Mouse (Mus musculus): ENCODE measurements at regions not wholly inside any gene's neighbourhood (a gene's known extent, or its start where the extent isn't known, plus 50 kb on each side); places are given as distances from the start of the nearest gene placed in this dataset.

- peaks cover 4% of the 10 kb centered on the region; the same call in 1 of the 2 replicates for H3K4me1 ChIP-seq (ENCODE audit: control insufficient read depth, insufficient read depth, low read length)
- H3K9ac ChIP-seq (ENCODE audit: low read length): no peak overlapping the region
- no peak for ATAC-seq (ENCODE audit: insufficient read depth, low FRiP score)
- H3K4me2 ChIP-seq (ENCODE audit: low read depth, low read length): no peak overlapping the region
- peak overlapping the region; percentile 9; the same call in 1 of the 2 replicates for H3K27ac ChIP-seq (ENCODE audit: low read length)
- H3K36me3 ChIP-seq (ENCODE audit: control insufficient read depth, insufficient read depth, low read length): no peaks in the 10 kb centered on the region
- no peaks in the 10 kb centered on the region for H3K27me3 ChIP-seq (ENCODE audit: control insufficient read depth, insufficient read depth, low read length)
- WGBS: 45% methylated on average over 15 of the region's 15 CpGs
- H3K9me3 ChIP-seq (replicated peaks; ENCODE audit: control insufficient read depth, low read length): no peaks in the 10 kb centered on the region
- no peak overlapping the region for H3K4me3 ChIP-seq (replicated peaks; ENCODE audit: low read length)
Observed at GRCm38 (mm10) chr13:107528724-107529456, 507.0 kb upstream of the Kif2a start.

GRCm38 (mm10) chr13:107522942-107523341, 501.0 kb upstream of the Kif2a start:
- no peak overlapping the region for H3K4me2 ChIP-seq (ENCODE audit: low read depth, low read length)
- ATAC-seq (ENCODE audit: insufficient read depth, low FRiP score): no peak

GRCm38 (mm10) chr13:107514236-107514635, 492.3 kb upstream of the Kif2a start:
- Histone ChIP-seq H3K27ac (ENCODE audit: low read length) (no peak overlapping the region), H3K4me1 (ENCODE audit: control insufficient read depth, insufficient read depth, low read length) (no peaks in the 10 kb centered on the region), H3K4me2 (ENCODE audit: low read depth, low read length) (no peak overlapping the region), H3K9ac (ENCODE audit: low read length) (no peak overlapping the region), H3K27me3 (ENCODE audit: control insufficient read depth, insufficient read depth, low read length) (no peaks in the 10 kb centered on the region), H3K9me3 (replicated peaks; ENCODE audit: control insufficient read depth, low read length) (no peaks in the 10 kb centered on the region), H3K4me3 (replicated peaks; ENCODE audit: low read length) (no peak overlapping the region), H3K36me3 (ENCODE audit: control insufficient read depth, insufficient read depth, low read length) (no peaks in the 10 kb centered on the region)
- WGBS: 80% methylated on average over 3 of the region's 3 CpGs
- no peak for ATAC-seq (ENCODE audit: insufficient read depth, low FRiP score)

More at GRCm38 (mm10) chr13:107522942-107523341, 501.0 kb upstream of the Kif2a start:
- H3K36me3 ChIP-seq (ENCODE audit: control insufficient read depth, insufficient read depth, low read length): no peaks in the 10 kb centered on the region
- 89% methylated on average over 3 of the region's 3 CpGs for WGBS
- H3K4me3 ChIP-seq (replicated peaks; ENCODE audit: low read length): no peak overlapping the region
- no peak overlapping the region for H3K27ac ChIP-seq (ENCODE audit: low read length)
- no peaks in the 10 kb centered on the region for H3K4me1 ChIP-seq (ENCODE audit: control insufficient read depth, insufficient read depth, low read length)
- H3K9me3 ChIP-seq (replicated peaks; ENCODE audit: control insufficient read depth, low read length): no peaks in the 10 kb centered on the region
- no peaks in the 10 kb centered on the region for H3K27me3 ChIP-seq (ENCODE audit: control insufficient read depth, insufficient read depth, low read length)
- H3K9ac ChIP-seq (ENCODE audit: low read length): no peak overlapping the region

GRCm38 (mm10) chr13:107513274-107514146, 491.6 kb upstream of the Kif2a start:
- no peak overlapping the region for H3K4me2 ChIP-seq (ENCODE audit: low read depth, low read length)
- no peak for ATAC-seq (ENCODE audit: insufficient read depth, low FRiP score)

GRCm38 (mm10) chr13:107507336-107507735, 485.4 kb upstream of the Kif2a start:
- no peak overlapping the region for H3K27ac ChIP-seq (ENCODE audit: low read length)
- WGBS: 41% methylated on average over 3 of the region's 3 CpGs
- peaks cover 8% of the 10 kb centered on the region; the same call in 1 of the 2 replicates for H3K4me1 ChIP-seq (ENCODE audit: control insufficient read depth, insufficient read depth, low read length)
- ATAC-seq (ENCODE audit: insufficient read depth, low FRiP score): no peak
- no peak overlapping the region for H3K9ac ChIP-seq (ENCODE audit: low read length)
- H3K4me3 ChIP-seq (replicated peaks; ENCODE audit: low read length): no peak overlapping the region
- no peaks in the 10 kb centered on the region for H3K9me3 ChIP-seq (replicated peaks; ENCODE audit: control insufficient read depth, low read length)
- no peaks in the 10 kb centered on the region for H3K36me3 ChIP-seq (ENCODE audit: control insufficient read depth, insufficient read depth, low read length)
- H3K27me3 ChIP-seq (ENCODE audit: control insufficient read depth, insufficient read depth, low read length): no peaks in the 10 kb centered on the region
- no peak overlapping the region for H3K4me2 ChIP-seq (ENCODE audit: low read depth, low read length)

More at GRCm38 (mm10) chr13:107513274-107514146, 491.6 kb upstream of the Kif2a start:
- Histone ChIP-seq H3K4me1 (ENCODE audit: control insufficient read depth, insufficient read depth, low read length) (no peaks in the 10 kb centered on the region), H3K9me3 (replicated peaks; ENCODE audit: control insufficient read depth, low read length) (no peaks in the 10 kb centered on the region), H3K27ac (ENCODE audit: low read length) (no peak overlapping the region), H3K9ac (ENCODE audit: low read length) (no peak overlapping the region), H3K36me3 (ENCODE audit: control insufficient read depth, insufficient read depth, low read length) (no peaks in the 10 kb centered on the region), H3K27me3 (ENCODE audit: control insufficient read depth, insufficient read depth, low read length) (no peaks in the 10 kb centered on the region), H3K4me3 (replicated peaks; ENCODE audit: low read length) (no peak overlapping the region)
- 69% methylated on average over 6 of the region's 6 CpGs for WGBS

- no peak for ATAC-seq (ENCODE audit: insufficient read depth, low FRiP score)
- 65% methylated on average over 4 of the region's 4 CpGs for WGBS
- Histone ChIP-seq H3K4me1 (ENCODE audit: control insufficient read depth, insufficient read depth, low read length) (peaks cover 8% of the 10 kb centered on the region; the same call in 1 of the 2 replicates), H3K27ac (ENCODE audit: low read length) (no peak overlapping the region), H3K27me3 (ENCODE audit: control insufficient read depth, insufficient read depth, low read length) (no peaks in the 10 kb centered on the region), H3K36me3 (ENCODE audit: control insufficient read depth, insufficient read depth, low read length) (no peaks in the 10 kb centered on the region), H3K4me3 (replicated peaks; ENCODE audit: low read length) (no peak overlapping the region), H3K9ac (ENCODE audit: low read length) (no peak overlapping the region), H3K4me2 (ENCODE audit: low read depth, low read length) (no peak overlapping the region), H3K9me3 (replicated peaks; ENCODE audit: control insufficient read depth, low read length) (no peaks in the 10 kb centered on the region)
Observed at GRCm38 (mm10) chr13:107506832-107507231, 484.9 kb upstream of the Kif2a start.

- H3K4me3 ChIP-seq (replicated peaks; ENCODE audit: low read length): no peak overlapping the region
- no peak for ATAC-seq (ENCODE audit: insufficient read depth, low FRiP score)
- H3K9me3 ChIP-seq (replicated peaks; ENCODE audit: control insufficient read depth, low read length): no peaks in the 10 kb centered on the region
Observed at GRCm38 (mm10) chr13:107505318-107505717, 483.4 kb upstream of the Kif2a start.

GRCm38 (mm10) chr13:107502261-107502660, 480.3 kb upstream of the Kif2a start:
- no peak overlapping the region for H3K4me2 ChIP-seq (ENCODE audit: low read depth, low read length)
- peaks cover 8% of the 10 kb centered on the region; the same call in 1 of the 2 replicates for H3K4me1 ChIP-seq (ENCODE audit: control insufficient read depth, insufficient read depth, low read length)
- H3K4me3 ChIP-seq (replicated peaks; ENCODE audit: low read length): no peak overlapping the region
- ATAC-seq (ENCODE audit: insufficient read depth, low FRiP score): no peak
- no peaks in the 10 kb centered on the region for H3K9me3 ChIP-seq (replicated peaks; ENCODE audit: control insufficient read depth, low read length)
- 50% methylated on average over 7 of the region's 7 CpGs for WGBS
- no peaks in the 10 kb centered on the region for H3K27me3 ChIP-seq (ENCODE audit: control insufficient read depth, insufficient read depth, low read length)
- no peak overlapping the region for H3K27ac ChIP-seq (ENCODE audit: low read length)
- H3K9ac ChIP-seq (ENCODE audit: low read length): no peak overlapping the region
- H3K36me3 ChIP-seq (ENCODE audit: control insufficient read depth, insufficient read depth, low read length): no peaks in the 10 kb centered on the region

More at GRCm38 (mm10) chr13:107505318-107505717, 483.4 kb upstream of the Kif2a start:
- no peak overlapping the region for H3K9ac ChIP-seq (ENCODE audit: low read length)
- H3K4me1 ChIP-seq (ENCODE audit: control insufficient read depth, insufficient read depth, low read length): peaks cover 8% of the 10 kb centered on the region; the same call in 1 of the 2 replicates
- no peaks in the 10 kb centered on the region for H3K36me3 ChIP-seq (ENCODE audit: control insufficient read depth, insufficient read depth, low read length)
- H3K4me2 ChIP-seq (ENCODE audit: low read depth, low read length): no peak overlapping the region
- no peaks in the 10 kb centered on the region for H3K27me3 ChIP-seq (ENCODE audit: control insufficient read depth, insufficient read depth, low read length)
- no peak overlapping the region for H3K27ac ChIP-seq (ENCODE audit: low read length)
